Mouse (Mus musculus) myocyte (in vitro differentiated cells): ENCODE data around the gene Sh3rf3.

Experiments
- CEBPB ChIP-seq: IDR thresholded peaks from 2 replicates; pipeline ENCODE4 v1.6.1; 2011; ENCODE audit warnings: mild to moderate bottlenecking, moderate library complexity; ENCODE audit not compliant: poor library complexity, insufficient read depth, severe bottlenecking
- E2F4 ChIP-seq: IDR thresholded peaks from one replicate; pipeline ENCODE4 v1.6.1; 2011; ENCODE audit warnings: mild to moderate bottlenecking, control low read depth, moderate library complexity; ENCODE audit not compliant: insufficient read depth
- MAX ChIP-seq: IDR thresholded peaks from one replicate; pipeline ENCODE4 v1.6.1; 2011; ENCODE audit warnings: low read depth, mild to moderate bottlenecking, control low read depth
- MYOD1 ChIP-seq, 3 experiments: IDR thresholded peaks; one replicate each; pipeline ENCODE4 v1.6.1; 2011; ENCODE audit warnings: control low read depth in 2 of 3, low read depth in 2 of 3, mild to moderate bottlenecking in 2 of 3, moderate library complexity in 1 of 3; ENCODE audit not compliant: insufficient read length in 2 of 3, control insufficient read depth in 1 of 3
- POLR2A ChIP-seq: IDR thresholded peaks from one replicate; pipeline ENCODE4 v1.6.1; 2011; ENCODE audit warnings: low read depth, mild to moderate bottlenecking, control low read depth, moderate library complexity; ENCODE audit not compliant: insufficient read length
- POLR2AphosphoS2 ChIP-seq: IDR thresholded peaks from one replicate; pipeline ENCODE4 v1.6.1; 2011; ENCODE audit warnings: low read depth, control low read depth; ENCODE audit not compliant: insufficient read length
- SRF ChIP-seq: IDR thresholded peaks from one replicate; pipeline ENCODE4 v1.6.1; 2011; ENCODE audit warnings: low read depth; ENCODE audit not compliant: control insufficient read depth, insufficient read length
- USF1 ChIP-seq: IDR thresholded peaks from one replicate; pipeline ENCODE4 v1.6.1; 2011; ENCODE audit warnings: low read depth, mild to moderate bottlenecking, control low read depth, moderate library complexity

DNA sequence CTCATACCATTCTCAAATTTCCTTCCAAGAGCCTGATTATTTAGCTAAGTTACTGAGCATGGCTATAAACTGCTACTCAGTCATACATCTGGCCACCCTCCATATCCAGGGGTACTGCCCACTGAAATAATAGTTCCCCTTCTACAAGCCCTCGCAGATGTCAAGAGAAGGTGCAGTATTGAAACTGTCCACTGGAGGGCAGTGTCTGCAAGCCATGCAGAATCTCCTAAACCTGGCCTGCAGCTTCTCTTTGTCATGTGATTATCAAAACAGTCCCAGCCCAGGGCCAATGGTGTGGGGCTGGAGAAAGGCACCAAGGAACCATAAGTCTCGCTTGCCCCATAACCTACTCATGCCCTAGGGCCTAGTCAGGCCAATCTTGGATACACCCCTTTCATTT lies 295.9 kb downstream of the Sh3rf3 start:
- TF ChIP-seq POLR2A: no peak
- TF ChIP-seq MAX: no peak
- no peak for TF ChIP-seq SRF
- peak; percentile 65 for TF ChIP-seq USF1
- no peak for TF ChIP-seq CEBPB
- TF ChIP-seq MYOD1 (IDR thresholded peaks at IDR 0.05; ENCODE audit: control insufficient read depth in 1 of 3, insufficient read length in 2 of 3, low read depth in 2 of 3): no peak
- no peak for TF ChIP-seq POLR2AphosphoS2
- no peak for TF ChIP-seq E2F4
